Mouse (Mus musculus): Measurements from ENCODE around the gene Cdk11b. TPM values are rescaled to one million over a fixed set of nuclear protein-coding genes. Genes with fewer than 3 reads are reported as not detected.

The Cdk11b gene
- polyA plus RNA-seq, 1 experiment from 2014 or later, result 20.3 TPM

DNA sequence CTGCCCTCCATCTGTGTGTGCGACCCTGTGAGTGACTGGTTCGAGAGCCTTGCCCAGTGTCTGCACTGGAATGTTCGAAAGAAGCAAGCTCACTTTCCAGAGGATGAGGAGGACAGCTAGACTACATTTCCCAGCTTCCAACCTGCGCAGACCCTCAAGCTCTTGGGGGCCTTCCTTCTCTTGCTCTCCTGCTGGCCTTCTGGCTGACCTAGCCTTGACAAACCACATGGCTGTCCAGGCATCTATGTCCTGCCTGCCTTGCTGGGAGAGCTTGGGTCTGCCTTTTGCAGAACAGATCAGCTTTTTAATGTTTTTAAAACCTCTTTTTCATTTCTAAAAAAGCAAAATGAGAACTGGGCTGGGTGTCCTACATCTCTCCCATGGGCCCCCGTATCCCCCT is 35.3 kb upstream of the Cdk11b start:
- no peaks in the 10 kb centered on the region for H3K4me1 ChIP-seq (ENCODE audit: control insufficient read depth, low read depth, low read length)
- H3K27me3 ChIP-seq (ENCODE audit: control insufficient read depth, insufficient read depth, low read depth, low read length), result no peaks in the 10 kb centered on the region
- no peak overlapping the region for H3K9ac ChIP-seq (ENCODE audit: low read depth, low read length)
- ATAC-seq (ENCODE audit: low read depth), result no peak
- H3K9me3 ChIP-seq (replicated peaks; ENCODE audit: control insufficient read depth, low read length), result no peaks in the 10 kb centered on the region
- no peak overlapping the region for H3K4me3 ChIP-seq (ENCODE audit: low read depth, low read length)
- no peak overlapping the region for H3K4me2 ChIP-seq (ENCODE audit: low read depth, low read length)
- H3K36me3 ChIP-seq (ENCODE audit: control insufficient read depth, insufficient read depth), result peaks cover 10% of the 10 kb centered on the region
- no peak overlapping the region for H3K27ac ChIP-seq (ENCODE audit: low read length)
- WGBS (ENCODE audit: insufficient replicate concordance), result 74% methylated on average over 5 of the region's 5 CpGs

GRCm38 (mm10) chr4:155591012-155591719 is 33.5 kb upstream of the Cdk11b start:
- no peak overlapping the region for H3K4me2 ChIP-seq (ENCODE audit: low read depth, low read length)
- no peak overlapping the region for H3K27ac ChIP-seq (ENCODE audit: low read length)
- H3K9me3 ChIP-seq (replicated peaks; ENCODE audit: control insufficient read depth, low read length), result no peaks in the 10 kb centered on the region
- no peak overlapping the region for H3K9ac ChIP-seq (ENCODE audit: low read depth, low read length)
- H3K27me3 ChIP-seq (ENCODE audit: control insufficient read depth, insufficient read depth, low read depth, low read length), result no peaks in the 10 kb centered on the region
- WGBS (ENCODE audit: insufficient replicate concordance), result 54% methylated on average over 7 of the region's 7 CpGs
- ATAC-seq (ENCODE audit: low read depth), result no peak
- H3K4me1 ChIP-seq (ENCODE audit: control insufficient read depth, low read depth, low read length), result peaks cover 1% of the 10 kb centered on the region
- H3K36me3 ChIP-seq (ENCODE audit: control insufficient read depth, insufficient read depth), result peaks cover 4% of the 10 kb centered on the region
- no peak overlapping the region for H3K4me3 ChIP-seq (ENCODE audit: low read depth, low read length)

GRCm38 (mm10) chr4:155593780-155594179 is 30.9 kb upstream of the Cdk11b start:
- H3K9me3 ChIP-seq (replicated peaks; ENCODE audit: control insufficient read depth, low read length), result no peaks in the 10 kb centered on the region
- ATAC-seq (ENCODE audit: low read depth), result no peak
- WGBS (ENCODE audit: insufficient replicate concordance), result 28% methylated on average over 1 of the region's 1 CpGs
- no peak overlapping the region for H3K4me2 ChIP-seq (ENCODE audit: low read depth, low read length)
- no peaks in the 10 kb centered on the region; the same call in 1 of the 2 replicates for H3K36me3 ChIP-seq (ENCODE audit: control insufficient read depth, insufficient read depth)
- no peak overlapping the region for H3K27ac ChIP-seq (ENCODE audit: low read length)
- no peak overlapping the region for H3K9ac ChIP-seq (ENCODE audit: low read depth, low read length)
- H3K4me3 ChIP-seq (ENCODE audit: low read depth, low read length), result no peak overlapping the region
- peaks cover 15% of the 10 kb centered on the region for H3K4me1 ChIP-seq (ENCODE audit: control insufficient read depth, low read depth, low read length)
- H3K27me3 ChIP-seq (ENCODE audit: control insufficient read depth, insufficient read depth, low read depth, low read length), result no peaks in the 10 kb centered on the region

DNA sequence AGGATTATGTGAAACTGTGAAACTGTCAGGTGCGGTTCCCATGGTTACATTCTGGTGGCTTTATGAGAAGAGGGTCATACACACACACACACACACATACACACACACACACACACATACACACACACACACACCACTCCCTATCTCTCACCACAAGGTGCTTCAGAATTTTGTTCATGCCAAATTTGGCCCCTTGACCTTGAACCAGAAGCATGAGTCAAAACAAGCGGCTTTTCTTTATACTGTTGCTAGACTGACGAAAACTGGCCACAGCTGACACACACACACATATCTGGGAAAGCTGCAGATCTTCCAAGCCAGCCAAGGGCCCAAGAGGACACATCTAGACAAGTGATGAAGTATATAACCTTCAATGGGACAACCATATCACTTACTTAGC is 28.9 kb upstream of the Cdk11b start:
- H3K4me2 ChIP-seq (ENCODE audit: low read depth, low read length), result no peak overlapping the region
- H3K27me3 ChIP-seq (ENCODE audit: control insufficient read depth, insufficient read depth, low read depth, low read length), result no peaks in the 10 kb centered on the region
- H3K9ac ChIP-seq (ENCODE audit: low read depth, low read length), result no peak overlapping the region
- ATAC-seq (ENCODE audit: low read depth), result no peak
- no peak overlapping the region for H3K4me3 ChIP-seq (ENCODE audit: low read depth, low read length)
- H3K4me1 ChIP-seq (ENCODE audit: control insufficient read depth, low read depth, low read length), result peaks cover 21% of the 10 kb centered on the region
- no peaks in the 10 kb centered on the region; the same call in 1 of the 2 replicates for H3K36me3 ChIP-seq (ENCODE audit: control insufficient read depth, insufficient read depth)
- WGBS (ENCODE audit: insufficient replicate concordance), result 60% methylated on average over 3 of the region's 3 CpGs
- H3K9me3 ChIP-seq (replicated peaks; ENCODE audit: control insufficient read depth, low read length), result no peaks in the 10 kb centered on the region
- no peak overlapping the region for H3K27ac ChIP-seq (ENCODE audit: low read length)

GRCm38 (mm10) chr4:155596606-155597005 is 28.0 kb upstream of the Cdk11b start:
- Histone ChIP-seq H3K4me2 (ENCODE audit: low read depth, low read length) (no peak overlapping the region), H3K4me1 (ENCODE audit: control insufficient read depth, low read depth, low read length) (peaks cover 22% of the 10 kb centered on the region), H3K4me3 (ENCODE audit: low read depth, low read length) (no peak overlapping the region), H3K27ac (ENCODE audit: low read length) (no peak overlapping the region), H3K9me3 (replicated peaks; ENCODE audit: control insufficient read depth, low read length) (no peaks in the 10 kb centered on the region), H3K36me3 (ENCODE audit: control insufficient read depth, insufficient read depth) (no peaks in the 10 kb centered on the region), H3K27me3 (ENCODE audit: control insufficient read depth, insufficient read depth, low read depth, low read length) (no peaks in the 10 kb centered on the region), H3K9ac (ENCODE audit: low read depth, low read length) (no peak overlapping the region)
- 40% methylated on average over 5 of the region's 5 CpGs for WGBS (ENCODE audit: insufficient replicate concordance)
- ATAC-seq (ENCODE audit: low read depth), result no peak

- no peak overlapping the region for H3K9ac ChIP-seq (ENCODE audit: low read depth, low read length)
- WGBS (ENCODE audit: insufficient replicate concordance), result 20% methylated on average over 20 of the region's 20 CpGs
- peaks cover 34% of the 10 kb centered on the region for H3K4me1 ChIP-seq (ENCODE audit: control insufficient read depth, low read depth, low read length)
- no peak overlapping the region for H3K4me3 ChIP-seq (ENCODE audit: low read depth, low read length)
- no peaks in the 10 kb centered on the region for H3K27me3 ChIP-seq (ENCODE audit: control insufficient read depth, insufficient read depth, low read depth, low read length)
- H3K27ac ChIP-seq (ENCODE audit: low read length), result no peak overlapping the region
- no peak overlapping the region for H3K4me2 ChIP-seq (ENCODE audit: low read depth, low read length)
- ATAC-seq (ENCODE audit: low read depth), result no peak
- H3K9me3 ChIP-seq (replicated peaks; ENCODE audit: control insufficient read depth, low read length), result no peaks in the 10 kb centered on the region
- H3K36me3 ChIP-seq (ENCODE audit: control insufficient read depth, insufficient read depth), result no peaks in the 10 kb centered on the region
These were observed 26.1 kb upstream of the Cdk11b start for GRCm38 (mm10) chr4:155598536-155598935.

- Histone ChIP-seq H3K27me3 (ENCODE audit: control insufficient read depth, insufficient read depth, low read depth, low read length) (no peaks in the 10 kb centered on the region), H3K4me1 (ENCODE audit: control insufficient read depth, low read depth, low read length) (peaks cover 40% of the 10 kb centered on the region), H3K9me3 (replicated peaks; ENCODE audit: control insufficient read depth, low read length) (no peaks in the 10 kb centered on the region)
These were observed 24.5 kb upstream of the Cdk11b start for GRCm38 (mm10) chr4:155599901-155600825.

GRCm38 (mm10) chr4:155601091-155601996 is 23.3 kb upstream of the Cdk11b start, which contains the start of gene Slc35e2:
Gene Slc35e2 (plus strand): TSS chr4:155601416.
- Histone ChIP-seq H3K9ac (ENCODE audit: low read depth, low read length) (peak within 1 kb of the TSS; percentile 91), H3K36me3 (ENCODE audit: control insufficient read depth, insufficient read depth) (no peaks in the 10 kb centered on the region), H3K4me3 (ENCODE audit: low read depth, low read length) (peak within 1 kb of the TSS; percentile 96), H3K27me3 (ENCODE audit: control insufficient read depth, insufficient read depth, low read depth, low read length) (no peaks in the 10 kb centered on the region), H3K4me2 (ENCODE audit: low read depth, low read length) (peak within 1 kb of the TSS; percentile 88), H3K27ac (ENCODE audit: low read length) (peak within 1 kb of the TSS; percentile 95), H3K4me1 (ENCODE audit: control insufficient read depth, low read depth, low read length) (peaks cover 38% of the 10 kb centered on the region), H3K9me3 (replicated peaks; ENCODE audit: control insufficient read depth, low read length) (no peaks in the 10 kb centered on the region)
- ATAC-seq (ENCODE audit: low read depth), result peak; percentile 92
- under 1% methylated on average over 64 of the region's 65 CpGs for WGBS (ENCODE audit: insufficient replicate concordance)

More at GRCm38 (mm10) chr4:155599901-155600825, 24.5 kb upstream of the Cdk11b start:
- WGBS (ENCODE audit: insufficient replicate concordance), result 55% methylated on average over 11 of the region's 11 CpGs
- ATAC-seq (ENCODE audit: low read depth), result no peak
- Histone ChIP-seq H3K4me2 (ENCODE audit: low read depth, low read length) (peak overlapping the region; percentile 88), H3K36me3 (ENCODE audit: control insufficient read depth, insufficient read depth) (no peaks in the 10 kb centered on the region), H3K9ac (ENCODE audit: low read depth, low read length) (no peak overlapping the region), H3K4me3 (ENCODE audit: low read depth, low read length) (peak overlapping the region; percentile 96), H3K27ac (ENCODE audit: low read length) (peak overlapping the region; percentile 95; the same call in 1 of the 2 replicates)
